Mouse (Mus musculus): ENCODE measurements around the gene Tmem19. TPM values are rescaled to one million over a fixed set of nuclear protein-coding genes. Genes with fewer than 3 reads are reported as not detected.

The Tmem19 gene
- polyA plus RNA-seq, 1 experiment = 31.1 TPM

GRCm38 (mm10) chr10:115333528-115333927 lies 28.8 kb downstream of the Tmem19 start:
- Histone ChIP-seq H3K4me3 (ENCODE audit: control insufficient read depth, insufficient read depth, low read length) (no peak overlapping the region), H3K27ac (ENCODE audit: control insufficient read depth, insufficient read depth, low read length) (peak overlapping the region; percentile 33; the same call in 1 of the 2 replicates), H3K36me3 (ENCODE audit: control insufficient read depth, insufficient read depth, low read length) (no peaks in the 10 kb centered on the region), H3K27me3 (ENCODE audit: control insufficient read depth, insufficient read depth, low read length) (no peaks in the 10 kb centered on the region), H3K4me1 (replicated peaks; ENCODE audit: control insufficient read depth, insufficient read depth, low read length) (peaks cover 1% of the 10 kb centered on the region)
- DNase-seq = no peak
- TF ChIP-seq CTCF (IDR thresholded peaks at IDR 0.05; ENCODE audit: borderline replicate concordance, control insufficient read depth, extremely low read depth, insufficient read depth, low read length, poor library complexity) (no peak), POLR2A (IDR thresholded peaks at IDR 0.05; ENCODE audit: control insufficient read depth, extremely low read depth, insufficient read depth, low read length, poor library complexity) (no peak)
- WGBS = 90% methylated on average over 9 of the region's 9 CpGs

- H3K36me3 ChIP-seq (ENCODE audit: control insufficient read depth, insufficient read depth, low read length) = no peaks in the 10 kb centered on the region
- no peak for DNase-seq
- TF ChIP-seq POLR2A (IDR thresholded peaks at IDR 0.05; ENCODE audit: control insufficient read depth, extremely low read depth, insufficient read depth, low read length, poor library complexity) = no peak
- TF ChIP-seq CTCF (IDR thresholded peaks at IDR 0.05; ENCODE audit: borderline replicate concordance, control insufficient read depth, extremely low read depth, insufficient read depth, low read length, poor library complexity) = no peak
- peaks cover 7% of the 10 kb centered on the region for H3K4me1 ChIP-seq (replicated peaks; ENCODE audit: control insufficient read depth, insufficient read depth, low read length)
- H3K27me3 ChIP-seq (ENCODE audit: control insufficient read depth, insufficient read depth, low read length) = no peaks in the 10 kb centered on the region
- 92% methylated on average over 4 of the region's 4 CpGs for WGBS
- no peak overlapping the region for H3K4me3 ChIP-seq (ENCODE audit: control insufficient read depth, insufficient read depth, low read length)
- H3K27ac ChIP-seq (ENCODE audit: control insufficient read depth, insufficient read depth, low read length) = no peak overlapping the region
Observed at GRCm38 (mm10) chr10:115332997-115333396, 29.3 kb downstream of the Tmem19 start.

- Histone ChIP-seq H3K4me3 (ENCODE audit: control insufficient read depth, insufficient read depth, low read length) (no peak overlapping the region), H3K27me3 (ENCODE audit: control insufficient read depth, insufficient read depth, low read length) (no peaks in the 10 kb centered on the region), H3K36me3 (ENCODE audit: control insufficient read depth, insufficient read depth, low read length) (no peaks in the 10 kb centered on the region), H3K4me1 (replicated peaks; ENCODE audit: control insufficient read depth, insufficient read depth, low read length) (peaks cover 11% of the 10 kb centered on the region), H3K27ac (ENCODE audit: control insufficient read depth, insufficient read depth, low read length) (no peak overlapping the region)
- 90% methylated on average over 8 of the region's 8 CpGs for WGBS
- TF ChIP-seq CTCF (IDR thresholded peaks at IDR 0.05; ENCODE audit: borderline replicate concordance, control insufficient read depth, extremely low read depth, insufficient read depth, low read length, poor library complexity) (no peak), POLR2A (IDR thresholded peaks at IDR 0.05; ENCODE audit: control insufficient read depth, extremely low read depth, insufficient read depth, low read length, poor library complexity) (no peak)
- DNase-seq = no peak
Observed at GRCm38 (mm10) chr10:115332420-115332952, 29.8 kb downstream of the Tmem19 start.

GRCm38 (mm10) chr10:115329010-115329530 lies 33.2 kb downstream of the Tmem19 start:
- Histone ChIP-seq H3K27me3 (ENCODE audit: control insufficient read depth, insufficient read depth, low read length) (no peaks in the 10 kb centered on the region), H3K36me3 (ENCODE audit: control insufficient read depth, insufficient read depth, low read length) (no peaks in the 10 kb centered on the region), H3K4me1 (replicated peaks; ENCODE audit: control insufficient read depth, insufficient read depth, low read length) (peaks cover 19% of the 10 kb centered on the region), H3K4me3 (ENCODE audit: control insufficient read depth, insufficient read depth, low read length) (no peak overlapping the region), H3K27ac (ENCODE audit: control insufficient read depth, insufficient read depth, low read length) (no peak overlapping the region)
- no peak for DNase-seq
- 59% methylated on average over 3 of the region's 3 CpGs for WGBS
- TF ChIP-seq CTCF (IDR thresholded peaks at IDR 0.05; ENCODE audit: borderline replicate concordance, control insufficient read depth, extremely low read depth, insufficient read depth, low read length, poor library complexity) (no peak), POLR2A (IDR thresholded peaks at IDR 0.05; ENCODE audit: control insufficient read depth, extremely low read depth, insufficient read depth, low read length, poor library complexity) (no peak)

- Histone ChIP-seq H3K27ac (ENCODE audit: control insufficient read depth, insufficient read depth, low read length) (peak overlapping the region; percentile 83), H3K4me1 (replicated peaks; ENCODE audit: control insufficient read depth, insufficient read depth, low read length) (peaks cover 19% of the 10 kb centered on the region), H3K36me3 (ENCODE audit: control insufficient read depth, insufficient read depth, low read length) (no peaks in the 10 kb centered on the region), H3K4me3 (ENCODE audit: control insufficient read depth, insufficient read depth, low read length) (no peak overlapping the region), H3K27me3 (ENCODE audit: control insufficient read depth, insufficient read depth, low read length) (no peaks in the 10 kb centered on the region)
- WGBS = 8% methylated on average over 6 of the region's 6 CpGs
- DNase-seq = peak; percentile 40
- TF ChIP-seq CTCF (IDR thresholded peaks at IDR 0.05; ENCODE audit: borderline replicate concordance, control insufficient read depth, extremely low read depth, insufficient read depth, low read length, poor library complexity) (no peak), POLR2A (IDR thresholded peaks at IDR 0.05; ENCODE audit: control insufficient read depth, extremely low read depth, insufficient read depth, low read length, poor library complexity) (no peak)
Observed at GRCm38 (mm10) chr10:115328514-115328913, 33.8 kb downstream of the Tmem19 start.

- 10% methylated on average over 6 of the region's 6 CpGs for WGBS
- TF ChIP-seq CTCF (IDR thresholded peaks at IDR 0.05; ENCODE audit: borderline replicate concordance, control insufficient read depth, extremely low read depth, insufficient read depth, low read length, poor library complexity) = no peak
- TF ChIP-seq POLR2A (IDR thresholded peaks at IDR 0.05; ENCODE audit: control insufficient read depth, extremely low read depth, insufficient read depth, low read length, poor library complexity) = no peak
- Histone ChIP-seq H3K27me3 (ENCODE audit: control insufficient read depth, insufficient read depth, low read length) (no peaks in the 10 kb centered on the region), H3K4me1 (replicated peaks; ENCODE audit: control insufficient read depth, insufficient read depth, low read length) (peaks cover 16% of the 10 kb centered on the region), H3K4me3 (ENCODE audit: control insufficient read depth, insufficient read depth, low read length) (no peak overlapping the region), H3K27ac (ENCODE audit: control insufficient read depth, insufficient read depth, low read length) (no peak overlapping the region), H3K36me3 (ENCODE audit: control insufficient read depth, insufficient read depth, low read length) (no peaks in the 10 kb centered on the region)
- peak; percentile 75 for DNase-seq
Observed at GRCm38 (mm10) chr10:115323295-115323694, 39.0 kb downstream of the Tmem19 start.

Measured in thymus, adult 2 months (tissue).